Mouse (Mus musculus) layer of hippocampus, postnatal 14 days (tissue): ENCODE measurements around the gene Defb9. TPM values are rescaled to one million over a fixed set of nuclear protein-coding genes. Genes with fewer than 3 reads are reported as not detected.
"Not testable (repeated sequence)": the region's sequence is repeated elsewhere in the genome, so short reads cannot be mapped to it uniquely, and the experiment has no call there.

ENCODE experiments used
- DNase-seq, 2 experiments: peaks; one replicate each; pipeline ENCODE4 v3.0.0; 2021 to 2022; ENCODE audit warnings: low spot score in 2 of 2, mixed read lengths in 1 of 2
- long read RNA-seq, 2 experiments: library from polyadenylated mRNA; stranded (forward); transcript quantifications; one replicate each; pipeline ENCODE4 v2.0.0; 2021
- total RNA-seq, 2 experiments: library from RNA; stranded (reverse); gene quantifications; 2 replicates each; pipeline ENCODE4 v1.2.3; 2021

Gene Defb9
- not detected for total RNA-seq
- long read RNA-seq, experiment 1 = 0 reads
- long read RNA-seq, experiment 2, partial matches to known transcripts = 0 of 1 reads
- long read RNA-seq, experiment 2, other reads (novel, unspliced or antisense) = 0 of 1 reads

DNA sequence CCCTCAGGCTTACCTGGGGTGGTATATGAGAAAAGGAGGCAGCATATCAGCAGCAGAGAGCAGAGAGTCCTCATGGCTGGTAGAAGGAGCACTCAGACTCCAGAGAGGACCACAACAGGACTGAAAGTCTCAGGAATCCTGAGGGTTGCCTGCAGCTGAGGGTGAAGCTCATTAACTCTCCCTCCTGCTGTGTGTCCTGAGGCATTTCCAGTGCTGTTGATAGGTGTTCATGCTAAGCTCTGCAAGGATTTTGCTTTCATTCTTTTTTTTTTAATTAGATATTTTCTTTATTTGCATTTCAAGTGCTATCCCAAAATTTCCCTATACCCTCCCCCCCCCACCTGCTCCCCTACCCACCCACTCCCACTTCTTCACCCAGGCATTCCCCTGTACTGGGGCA, at the start of gene Defb9:
TSS of gene Defb9 (minus strand) at position 101 of the 400 bp plus-strand sequence.
- not testable (repeated sequence) for DNase-seq

DNA sequence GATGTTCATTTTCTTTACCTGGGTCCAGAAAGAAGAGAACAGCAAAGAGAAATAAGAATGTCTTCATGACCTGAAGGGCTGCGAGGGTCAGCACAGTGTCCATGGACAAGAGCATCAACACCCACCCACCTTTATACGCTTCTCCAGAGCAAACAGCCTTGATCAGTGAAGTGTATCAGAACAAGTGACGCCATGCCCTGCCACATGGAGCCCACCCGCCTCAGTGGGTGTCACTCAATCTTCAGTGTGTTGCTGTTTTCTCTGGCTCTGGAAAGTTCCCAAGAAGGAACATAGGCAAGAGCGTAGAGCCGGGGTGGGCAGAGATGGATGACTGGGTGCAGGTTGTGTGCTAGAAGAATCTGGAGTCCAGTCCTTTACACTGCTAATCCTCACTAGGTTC, 47.4 kb upstream of the Defb9 start, which contains the start of gene Defb15:
TSS of gene Defb15 (minus strand) at position 101 of the 400 bp plus-strand sequence.
- DNase-seq = no peak

DNA sequence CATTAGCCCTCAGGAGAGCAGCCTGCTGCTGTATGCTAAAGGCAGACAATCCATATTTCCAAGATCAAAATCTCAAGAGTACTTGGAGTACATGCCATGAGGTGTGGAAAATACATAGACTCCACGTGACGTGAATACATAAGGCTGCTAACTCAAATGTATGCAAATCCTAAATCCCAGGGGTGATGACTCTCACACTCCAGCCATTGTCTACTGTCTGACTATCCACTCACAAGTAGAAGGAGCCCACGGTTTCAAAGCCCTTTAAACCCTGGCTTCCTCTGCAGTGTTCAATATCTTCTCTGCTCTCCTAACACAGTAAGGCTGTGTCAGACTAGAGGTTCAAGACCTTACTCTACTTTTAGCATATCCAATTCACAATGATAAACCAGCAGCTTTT, 45.5 kb upstream of the Defb9 start:
- not testable (repeated sequence) for DNase-seq

DNA sequence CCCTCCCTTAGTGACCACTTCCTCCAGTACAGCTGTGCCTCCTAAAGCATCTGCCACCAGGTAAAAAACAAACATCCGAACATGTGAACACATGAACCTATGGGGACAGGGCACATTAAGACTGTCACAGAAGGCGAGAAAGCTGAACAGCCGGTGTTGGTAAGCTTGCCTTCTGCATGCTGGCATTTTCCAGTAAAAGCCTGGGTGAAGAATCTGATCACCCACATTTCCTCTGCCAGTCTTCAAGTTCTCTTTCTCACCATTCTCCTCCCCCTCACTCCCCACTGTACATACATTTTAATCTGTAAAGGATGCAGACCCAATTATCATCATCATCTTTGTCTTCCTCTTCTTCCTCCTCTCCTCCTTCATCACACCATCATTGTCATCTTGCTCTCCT, 30.4 kb upstream of the Defb9 start:
- peak; percentile 8 for DNase-seq

DNA sequence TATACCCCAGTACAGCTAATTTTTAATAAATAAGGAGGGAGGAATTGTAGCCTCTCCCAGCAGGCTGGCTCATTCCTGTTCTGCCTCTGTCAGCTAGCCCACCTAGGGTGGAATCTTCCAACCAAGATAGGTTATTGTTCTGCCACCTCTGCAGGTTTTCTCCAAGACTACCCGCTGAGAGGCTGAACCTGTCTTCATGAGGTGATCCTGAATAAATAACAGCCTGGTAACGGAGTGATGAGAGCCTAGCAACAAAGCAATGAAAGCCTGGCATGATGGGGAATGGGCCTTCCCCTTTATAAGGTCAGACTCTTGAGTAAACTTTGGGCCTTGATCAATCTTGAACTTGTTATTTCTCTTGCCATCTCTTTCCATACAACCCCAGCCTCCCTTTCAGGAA, 27.3 kb upstream of the Defb9 start:
- DNase-seq = no peak

DNA sequence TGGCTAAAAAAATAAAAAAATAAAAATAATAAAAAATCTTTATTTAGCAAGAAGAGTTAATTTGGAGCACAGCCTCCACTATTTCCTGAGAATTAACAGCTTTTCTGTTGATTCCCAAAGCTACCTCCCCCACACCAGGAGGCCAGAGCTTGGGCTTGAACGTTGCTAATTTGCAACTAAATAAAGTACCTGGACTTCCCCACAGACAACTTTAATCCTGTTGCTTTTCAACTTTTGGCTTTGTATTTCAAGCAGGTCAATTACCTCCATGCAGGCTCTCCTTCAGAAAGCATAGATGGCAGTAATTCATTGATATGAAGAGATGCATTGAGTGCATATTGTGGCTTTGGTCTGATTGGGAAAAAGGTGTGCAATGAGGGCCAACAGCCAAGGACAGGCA, 26.7 kb upstream of the Defb9 start:
- DNase-seq = no peak

DNA sequence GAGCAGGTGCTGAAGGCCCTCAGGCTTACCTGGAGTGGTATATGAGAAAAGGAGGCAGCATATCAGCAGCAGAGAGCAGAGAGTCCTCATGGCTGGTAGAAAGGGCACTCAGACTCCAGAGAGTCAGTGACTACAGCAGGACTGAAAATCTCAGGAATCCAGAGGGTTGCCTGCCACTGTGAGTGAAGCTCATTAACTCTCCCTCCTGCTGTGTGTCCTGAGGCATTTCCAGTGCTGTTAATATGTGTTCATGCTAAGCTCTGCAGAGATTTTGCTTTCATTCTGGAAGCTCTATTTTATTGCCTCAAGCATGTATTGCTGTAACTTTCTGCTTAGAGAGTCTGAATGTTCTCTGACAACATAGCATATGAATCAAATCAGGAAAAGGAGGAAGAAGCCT, 21.1 kb upstream of the Defb9 start, which contains the start of gene Defb11:
TSS of gene Defb11 (minus strand) at position 123 of the 400 bp plus-strand sequence.
- DNase-seq = not testable (repeated sequence)

DNA sequence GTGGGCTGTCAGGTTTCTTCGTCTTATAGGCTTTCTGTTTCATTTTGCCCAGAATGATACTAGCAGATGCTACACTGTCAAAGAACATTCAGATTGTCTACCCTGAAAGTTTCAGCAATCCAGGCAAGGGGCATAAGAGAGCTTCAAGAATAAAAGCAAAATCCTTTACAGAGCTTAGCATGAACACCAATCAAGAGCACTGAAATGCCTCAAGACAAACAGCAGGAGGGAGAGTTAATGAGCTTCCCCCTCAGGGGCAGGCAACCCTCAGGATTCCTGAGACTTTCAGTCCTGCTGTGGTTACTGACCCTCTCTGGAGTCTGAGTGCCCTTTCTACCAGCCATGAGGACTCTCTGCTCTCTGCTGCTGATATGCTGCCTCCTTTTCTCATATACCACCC, 26.6 kb downstream of the Defb9 start, which contains the start of gene Defb10:
TSS of gene Defb10 (plus strand) at position 316 of the 400 bp plus-strand sequence.
- not testable (repeated sequence) for DNase-seq

Other genes with a start within 250 kb of the Defb9 start
- not detected for gene Defa17, start 229.6 kb downstream of the Defb9 start, total RNA-seq
- gene Defa34, start 219.6 kb downstream of the Defb9 start, total RNA-seq = not detected
- gene AY761184, start 181.8 kb downstream of the Defb9 start, total RNA-seq = not detected
- gene Defa24, start 150.9 kb downstream of the Defb9 start, total RNA-seq = not detected
- not detected for gene Defb50, start 61.9 kb downstream of the Defb9 start, total RNA-seq
- not detected for gene Defb2, start 45.5 kb downstream of the Defb9 start, total RNA-seq
- gene Defb10, start 26.5 kb downstream of the Defb9 start, total RNA-seq = not detected
- gene Defb11, start 21.0 kb upstream of the Defb9 start, total RNA-seq = 1 to 10 TPM in 1 of 2 experiments, not detected in 1; 6.9 TPM
- not detected for gene Defb15, start 47.3 kb upstream of the Defb9 start, total RNA-seq
- not detected for gene Defb35, start 52.9 kb upstream of the Defb9 start, total RNA-seq
- gene Defb13, start 61.3 kb upstream of the Defb9 start, total RNA-seq = not detected
- gene Fam90a1a, start 73.3 kb upstream of the Defb9 start, total RNA-seq = not detected
- not detected for gene Ccdc70, start 84.4 kb upstream of the Defb9 start, total RNA-seq
- gene Atp7b, start 174.9 kb upstream of the Defb9 start, total RNA-seq = 1 to 10 TPM; 4.7 to 5.0 TPM
- 10 to 100 TPM; 28.4 to 34.9 TPM for gene Alg11, start 175.3 kb upstream of the Defb9 start, total RNA-seq
- 1 to 10 TPM in 1 of 2 experiments, under 1 TPM in 1; 0.81 to 1.2 TPM for gene Nek5, start 239.6 kb upstream of the Defb9 start, total RNA-seq